19 mouse cellular contexts compared by ENCODE assay signal in the genomic region with DNA sequence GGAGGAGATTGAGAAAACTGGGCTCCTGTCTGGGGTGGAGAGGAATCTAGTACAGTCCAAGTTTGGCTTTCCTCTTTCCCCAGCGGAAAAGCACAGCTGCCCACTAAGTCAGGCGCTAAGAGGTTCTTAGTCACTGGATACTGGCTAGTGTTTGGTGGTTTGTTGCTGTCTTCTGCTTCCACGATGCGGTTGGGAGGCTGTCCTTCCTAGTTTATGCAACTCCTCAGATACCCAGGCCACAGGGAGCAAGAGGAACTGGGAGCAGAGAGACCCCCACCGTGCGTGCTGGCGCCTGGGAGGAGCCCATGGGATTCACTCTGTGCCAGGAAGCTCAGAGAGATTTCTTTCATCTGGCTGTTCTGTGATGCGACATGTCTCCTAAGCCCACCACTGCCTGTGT. TPM values are rescaled to one million over a fixed set of nuclear protein-coding genes. Genes with fewer than 3 reads are reported as not detected.
DNase-seq lines count a peak whose midpoint lies in the region; ATAC-seq and TF ChIP-seq lines count a peak whose summit lies in the region.
"Had no signal": no experiment of that assay in that cellular context is flagged by ENCODE, and none has a peak within 500 bp of the region (broad histone marks: within the 10 kb centered on the region; RNA-seq: fewer than 3 reads in every experiment).

No protein-coding gene starts in this region.

- H3K36me3 ChIP-seq in heart, embryonic 10.5 days: peaks cover 8% of the 10 kb centered on the region; the same call in 1 of the 2 replicates
- no peaks in the 10 kb centered on the region for H3K36me3 ChIP-seq in heart, embryonic 11.5 days (ENCODE audit: control insufficient read depth, insufficient read depth, low read length)
- no peaks in the 10 kb centered on the region for H3K36me3 ChIP-seq in embryonic facial prominence, embryonic 14.5 days (ENCODE audit: control insufficient read depth, insufficient read depth, low read length)
- H3K36me3 ChIP-seq: intestine, embryonic 15.5 days had no signal

- no peak overlapping the region for H3K4me3 ChIP-seq in gastrocnemius, adult 2 months
- H3K4me3 ChIP-seq in heart, embryonic 10.5 days: no peak overlapping the region
- no peak overlapping the region for H3K4me3 ChIP-seq in heart, embryonic 11.5 days (ENCODE audit: low read depth, low read length)
- no peak overlapping the region for H3K4me3 ChIP-seq in embryonic facial prominence, embryonic 14.5 days (ENCODE audit: low read depth, low read length)
- H3K4me3 ChIP-seq: embryonic facial prominence, embryonic 13.5 days; hindbrain, embryonic 10.5 days; intestine, embryonic 15.5 days had no signal

- intact Hi-C loops in gastrocnemius, adult 2 months (cut with DNase I): no loop called here

- no peak for TF ChIP-seq CTCF in gastrocnemius, adult 2 months (IDR thresholded peaks at IDR 0.05)

- no peak overlapping the region for H3K4me2 ChIP-seq in heart, embryonic 11.5 days
- H3K4me2 ChIP-seq in embryonic facial prominence, embryonic 14.5 days (ENCODE audit: low read depth, low read length): no peak overlapping the region
- H3K4me2 ChIP-seq: embryonic facial prominence, embryonic 13.5 days; hindbrain, embryonic 14.5 days; intestine, embryonic 15.5 days had no signal

- ATAC-seq in heart, embryonic 11.5 days (replicated peaks; ENCODE audit: insufficient number of reproducible peaks, low FRiP score, low TSS enrichment): no peak
- peak; percentile 27; the same call in 1 of the 2 replicates for ATAC-seq in embryonic facial prominence, embryonic 14.5 days (ENCODE audit: low read depth)
- ATAC-seq: forebrain, embryonic 14.5 days; intestine, embryonic 15.5 days had no signal

- 47% methylated on average over 8 of the region's 8 CpGs for WGBS in heart, embryonic 10.5 days
- 40% methylated on average over 8 of the region's 8 CpGs for WGBS in heart, embryonic 11.5 days (ENCODE audit: insufficient replicate concordance)
- 43% methylated on average over 8 of the region's 8 CpGs for WGBS in embryonic facial prominence, embryonic 14.5 days

- H3K9me3 ChIP-seq in heart, embryonic 10.5 days: no peaks in the 10 kb centered on the region
- no peaks in the 10 kb centered on the region for H3K9me3 ChIP-seq in heart, embryonic 11.5 days (replicated peaks; ENCODE audit: control insufficient read depth, low read length)
- no peaks in the 10 kb centered on the region for H3K9me3 ChIP-seq in embryonic facial prominence, embryonic 14.5 days (ENCODE audit: control insufficient read depth, low read length)
- H3K9me3 ChIP-seq: embryonic facial prominence, embryonic 13.5 days; hindbrain, embryonic 10.5 days; intestine, embryonic 15.5 days had no signal

- no peak for DNase-seq in gastrocnemius, adult 2 months
- DNase-seq in gastrocnemius, postnatal 4 days (ENCODE audit: low spot score in 2 of 2): no peak
- DNase-seq in heart, embryonic 10.5 days (ENCODE audit: low spot score): no peak
- peak; percentile 41 for DNase-seq in lung, postnatal 36 days
- DNase-seq in lung, postnatal 14 days: no peak
- no peak for DNase-seq in embryonic facial prominence, embryonic 14.5 days (ENCODE audit: low spot score)
- DNase-seq in urinary bladder, postnatal 36 days (ENCODE audit: low spot score in 2 of 2): no peak
- DNase-seq: adrenal gland, postnatal 14 days; cerebellum, adult 11-12 months; cerebellum, adult 9-10 months; cerebellum, postnatal 25 days; gastrocnemius, postnatal 10 days; kidney, adult 18-20 months had no signal

- H3K27me3 ChIP-seq in heart, embryonic 10.5 days (ENCODE audit: insufficient read depth, poor library complexity, severe bottlenecking): no peaks in the 10 kb centered on the region
- H3K27me3 ChIP-seq in heart, embryonic 11.5 days (ENCODE audit: control insufficient read depth, insufficient read depth, low read length): no peaks in the 10 kb centered on the region
- no peaks in the 10 kb centered on the region for H3K27me3 ChIP-seq in embryonic facial prominence, embryonic 14.5 days (replicated peaks; ENCODE audit: control insufficient read depth, insufficient read depth, low read length)
- H3K27me3 ChIP-seq: embryonic facial prominence, embryonic 13.5 days; intestine, embryonic 15.5 days had no signal

- peaks cover 73% of the 10 kb centered on the region for H3K4me1 ChIP-seq in heart, embryonic 10.5 days
- peaks cover 32% of the 10 kb centered on the region for H3K4me1 ChIP-seq in heart, embryonic 11.5 days (ENCODE audit: control insufficient read depth, insufficient read depth, low read length)
- peaks cover 21% of the 10 kb centered on the region for H3K4me1 ChIP-seq in embryonic facial prominence, embryonic 14.5 days (ENCODE audit: control insufficient read depth, insufficient read depth, low read length)

- peak overlapping the region; percentile 41; the same call in 1 of the 2 replicates for H3K27ac ChIP-seq in gastrocnemius, adult 2 months
- peak overlapping the region; percentile 25; the same call in 1 of the 2 replicates for H3K27ac ChIP-seq in heart, embryonic 10.5 days
- no peak overlapping the region for H3K27ac ChIP-seq in heart, embryonic 11.5 days (ENCODE audit: low read depth, low read length)
- H3K27ac ChIP-seq in embryonic facial prominence, embryonic 14.5 days (replicated peaks; ENCODE audit: low read depth, low read length): no peak overlapping the region
- H3K27ac ChIP-seq: embryonic facial prominence, embryonic 13.5 days; hindbrain, embryonic 10.5 days; hindbrain, embryonic 14.5 days; intestine, embryonic 15.5 days had no signal

- H3K9ac ChIP-seq in heart, embryonic 11.5 days (ENCODE audit: low read depth, low read length): no peak overlapping the region
- H3K9ac ChIP-seq in embryonic facial prominence, embryonic 14.5 days (ENCODE audit: low read depth, low read length): no peak overlapping the region
- H3K9ac ChIP-seq: embryonic facial prominence, embryonic 13.5 days; hindbrain, embryonic 14.5 days; intestine, embryonic 15.5 days had no signal

RNA-seq across cellular contexts. Expression of a gene that starts 40.1 kb away (rescaled TPM):
- 10 to 100 TPM; 10.3 to 11.0 TPM for total RNA-seq in gastrocnemius, adult 2 months (2021)
- total RNA-seq in gastrocnemius, postnatal 4 days (2021): 10 to 100 TPM; 51.2 to 54.9 TPM
- polyA plus RNA-seq in heart, embryonic 10.5 days (2016; fragmentation: Nextera tagmentation; extraction: Ambion mirVana): 53.2 and 61.8 TPM in 2 replicates
- polyA plus RNA-seq in heart, embryonic 11.5 days (2014; fragmentation: Nextera tagmentation; extraction: Ambion mirVana): 67.1 and 82.0 TPM in 2 replicates
- polyA plus RNA-seq in embryonic facial prominence, embryonic 14.5 days (2014; fragmentation: Nextera tagmentation; extraction: Ambion mirVana): 106 and 124 TPM in 2 replicates

Comparison
In these comparisons a context has a peak if more than half of its experiments do, and no peak if none do; other contexts are left out.
1. H3K27ac ChIP-seq: peak in gastrocnemius, adult 2 months (single experiment) and heart, embryonic 10.5 days (single experiment); none in heart, embryonic 11.5 days (single experiment) and embryonic facial prominence, embryonic 14.5 days (single experiment).